Mouse (Mus musculus) spleen, adult 2 months (tissue): ENCODE data around the gene Erc2.

ENCODE experiments used
- CTCF ChIP-seq: fragments of 200-500 bp; IDR thresholded peaks from 2 replicates; pipeline ENCODE4 v1.5.1; 2011; ENCODE audit warnings: mild to moderate bottlenecking, inconsistent platforms; ENCODE audit not compliant: insufficient read depth, insufficient read length, insufficient replicate concordance; ENCODE audit errors: extremely low read depth
- POLR2A ChIP-seq: fragments of 200-500 bp; IDR thresholded peaks from 2 replicates; pipeline ENCODE4 v1.6.1; 2011; ENCODE audit warnings: low read depth, low read length, inconsistent platforms

DNA sequence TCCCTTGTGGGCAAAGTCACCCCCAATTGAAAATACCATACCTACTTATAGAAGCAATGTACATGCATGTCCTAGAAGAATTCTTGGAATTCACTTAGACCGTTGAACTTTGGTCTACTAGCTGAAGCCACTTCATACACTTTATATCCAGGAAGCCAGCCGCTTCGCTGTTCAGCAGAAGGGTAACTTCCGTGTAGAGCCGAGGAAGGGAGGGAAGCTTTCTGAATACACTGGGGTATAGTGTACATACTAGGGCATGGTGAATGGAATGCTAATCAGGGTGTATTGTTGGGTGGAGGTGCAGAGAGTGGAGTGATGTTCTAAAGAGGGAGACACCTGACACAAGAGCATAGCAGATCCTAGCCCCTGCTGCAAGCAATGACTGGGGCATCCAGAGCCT is 708.9 kb downstream of the Erc2 start:
- TF ChIP-seq POLR2A (no peak), CTCF (no peak)
